Mouse (Mus musculus): ENCODE data around the gene Cd55b. TPM values are rescaled to one million over a fixed set of nuclear protein-coding genes. Genes with fewer than 3 reads are reported as not detected.
"Not testable (repeated sequence)": the region's sequence is repeated elsewhere in the genome, so short reads cannot be mapped to it uniquely, and the experiment has no call there.

The Cd55b gene
- total RNA-seq (2021): not detected
- long read RNA-seq, experiment 1: 0 reads
- long read RNA-seq, experiment 2: 0 reads

GRCm38 (mm10) chr1:130422664-130423111 is at the start of gene Cd55b:
Gene Cd55b (minus strand): TSS chr1:130423009.
- intact Hi-C loops (cut with DNase I): no loop called here
- peak; percentile 19 to 24 for DNase-seq

- intact Hi-C loops (cut with DNase I): no loop called here
Observed at GRCm38 (mm10) chr1:130470074-130470473, 47.3 kb upstream of the Cd55b start.

GRCm38 (mm10) chr1:130467453-130467852 is 44.6 kb upstream of the Cd55b start:
- no peak for DNase-seq
- intact Hi-C loops (cut with DNase I): no loop called here

More at GRCm38 (mm10) chr1:130470074-130470473, 47.3 kb upstream of the Cd55b start:
- no peak for DNase-seq

- intact Hi-C loops (cut with DNase I): loop anchor here (5.0 kb wide), 1 partner anchor 48 kb away; no protein-coding TSS in a partner anchor
- DNase-seq: no peak
Observed at GRCm38 (mm10) chr1:130464173-130464572, 41.4 kb upstream of the Cd55b start.

- intact Hi-C loops (cut with DNase I): loop anchor here (5.0 kb wide), 1 partner anchor 49 kb away; no protein-coding TSS in a partner anchor
- no peak for DNase-seq
Observed at GRCm38 (mm10) chr1:130462867-130463266, 40.1 kb upstream of the Cd55b start.

GRCm38 (mm10) chr1:130462084-130462861 is 39.5 kb upstream of the Cd55b start, which contains the start of gene Cd55:
Gene Cd55 (minus strand): TSS chr1:130462744.
- DNase-seq: peak; percentile 88 to 90
- intact Hi-C loops (cut with DNase I): loop anchor here (5.0 kb wide), 1 partner anchor 50 kb away; no protein-coding TSS in a partner anchor

GRCm38 (mm10) chr1:130455111-130455510 is 32.3 kb upstream of the Cd55b start:
- intact Hi-C loops (cut with DNase I): no loop called here
- no peak for DNase-seq

GRCm38 (mm10) chr1:130442930-130443329 is 20.1 kb upstream of the Cd55b start:
- intact Hi-C loops (cut with DNase I); DNase-seq: not testable (repeated sequence)

GRCm38 (mm10) chr1:130430920-130431319 is 8.1 kb upstream of the Cd55b start:
- intact Hi-C loops (cut with DNase I): no loop called here
- no peak for DNase-seq

GRCm38 (mm10) chr1:130428667-130429066 is 5.9 kb upstream of the Cd55b start:
- DNase-seq; intact Hi-C loops (cut with DNase I): not testable (repeated sequence)

GRCm38 (mm10) chr1:130427175-130427853 is 4.5 kb upstream of the Cd55b start:
- intact Hi-C loops (cut with DNase I); DNase-seq: not testable (repeated sequence)

GRCm38 (mm10) chr1:130422033-130422432 is 776 bp downstream of the Cd55b start:
- DNase-seq; intact Hi-C loops (cut with DNase I): not testable (repeated sequence)

GRCm38 (mm10) chr1:130397109-130397508 is 25.7 kb downstream of the Cd55b start:
- intact Hi-C loops (cut with DNase I); DNase-seq: not testable (repeated sequence)

- DNase-seq; intact Hi-C loops (cut with DNase I): not testable (repeated sequence)
Observed at GRCm38 (mm10) chr1:130387282-130387681, 35.5 kb downstream of the Cd55b start.

- intact Hi-C loops (cut with DNase I): no loop called here
- DNase-seq: no peak
Observed at GRCm38 (mm10) chr1:130377726-130378429, 44.9 kb downstream of the Cd55b start.

- no peak for DNase-seq
- intact Hi-C loops (cut with DNase I): no loop called here
Observed at GRCm38 (mm10) chr1:130374173-130374785, 48.5 kb downstream of the Cd55b start.

GRCm38 (mm10) chr1:130373398-130374083 is 49.3 kb downstream of the Cd55b start:
- DNase-seq: peak in 1 of 2 experiments; percentile 9
- intact Hi-C loops (cut with DNase I): loop anchor here (2.0 kb wide), 2 partner anchors 23 to 1499 kb away; no protein-coding TSS in a partner anchor

- DNase-seq: peak; percentile 42 to 66
- intact Hi-C loops (cut with DNase I): loop anchor here (2.0 kb wide), 2 partner anchors 21 to 1497 kb away; no protein-coding TSS in a partner anchor
Observed at GRCm38 (mm10) chr1:130371895-130372528, 50.8 kb downstream of the Cd55b start.

- intact Hi-C loops (cut with DNase I): no loop called here
Observed at GRCm38 (mm10) chr1:130371291-130371690, 51.5 kb downstream of the Cd55b start.

More at GRCm38 (mm10) chr1:130371291-130371690, 51.5 kb downstream of the Cd55b start:
- no peak for DNase-seq

All from heart, postnatal 14 days (tissue).